Mouse (Mus musculus) CD8-positive naive resting alpha-beta T cell, adult 57 days (primary cell): Measurements from ENCODE around the gene Olfr603. TPM values are rescaled to one million over a fixed set of nuclear protein-coding genes. Genes with fewer than 3 reads are reported as not detected.

Experiments
- total RNA-seq: library from RNA; stranded (reverse); gene quantifications from one replicate; pipeline ENCODE4 v1.2.4, GENCODE M21; 2023

Olfr603 gene
- not detected for total RNA-seq

DNA sequence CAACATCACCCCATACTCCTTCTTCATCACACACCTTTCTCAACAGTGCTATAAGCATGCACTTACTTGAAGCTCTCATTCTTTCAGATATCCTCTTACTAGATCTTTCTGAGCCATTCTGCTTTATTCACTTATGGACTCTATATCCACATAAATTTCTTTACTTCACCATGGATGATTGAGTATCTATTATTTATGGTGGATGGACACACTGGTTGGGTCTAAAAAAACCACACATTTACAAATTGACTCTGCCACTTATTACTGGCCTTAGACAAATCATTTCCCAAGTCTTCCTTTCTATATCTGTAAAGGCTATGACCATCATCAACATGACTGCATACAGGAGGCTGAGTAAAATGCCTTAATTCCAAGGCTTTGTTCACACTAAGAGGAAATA is at the start of gene Olfr603:
TSS of gene Olfr603 (minus strand) at position 101 of the 400 bp plus-strand sequence.

DNA sequence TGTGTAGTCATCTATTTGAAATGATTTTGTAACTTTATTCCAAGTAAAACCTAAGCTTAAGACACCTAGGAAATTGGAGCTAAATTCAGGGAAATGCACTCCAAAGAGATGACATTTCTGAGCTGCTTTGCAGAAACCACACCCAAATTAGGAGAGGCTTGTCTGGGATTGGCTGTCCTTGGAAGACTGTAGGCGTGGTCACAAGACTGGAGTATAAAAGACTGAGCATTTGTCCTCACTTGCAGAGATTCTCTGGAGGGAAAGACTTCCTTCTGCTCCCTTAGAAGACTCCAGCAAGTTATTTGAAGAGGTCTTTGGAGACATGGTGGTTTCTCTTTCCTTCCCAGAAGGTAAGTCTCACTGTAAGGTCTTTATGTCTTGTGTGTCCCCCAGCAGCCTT is 28.8 kb upstream of the Olfr603 start, which contains the start of gene Usp17lc:
TSS of gene Usp17lc (plus strand) at position 301 of the 400 bp plus-strand sequence.

DNA sequence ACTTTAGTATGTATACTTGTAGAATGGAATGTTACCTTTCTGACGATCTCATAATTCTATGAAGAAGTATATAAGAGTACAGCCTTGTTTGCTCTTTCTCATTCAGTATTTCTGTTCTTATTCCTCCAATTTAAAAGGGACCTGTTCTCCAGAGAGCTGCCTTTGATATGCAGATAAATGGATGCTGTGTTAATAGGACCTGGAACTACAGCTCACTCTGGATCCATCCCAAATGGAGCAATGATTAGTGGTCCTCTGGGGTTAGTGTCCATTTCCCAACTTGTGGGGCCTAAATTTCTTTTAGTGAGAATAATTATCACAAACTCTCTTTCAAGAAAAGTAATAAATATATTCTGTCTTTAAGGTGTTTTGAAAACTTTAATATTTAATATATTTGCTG is 23.4 kb downstream of the Olfr603 start, which contains the start of gene Olfr601:
TSS of gene Olfr601 (minus strand) at position 101 of the 400 bp plus-strand sequence.

DNA sequence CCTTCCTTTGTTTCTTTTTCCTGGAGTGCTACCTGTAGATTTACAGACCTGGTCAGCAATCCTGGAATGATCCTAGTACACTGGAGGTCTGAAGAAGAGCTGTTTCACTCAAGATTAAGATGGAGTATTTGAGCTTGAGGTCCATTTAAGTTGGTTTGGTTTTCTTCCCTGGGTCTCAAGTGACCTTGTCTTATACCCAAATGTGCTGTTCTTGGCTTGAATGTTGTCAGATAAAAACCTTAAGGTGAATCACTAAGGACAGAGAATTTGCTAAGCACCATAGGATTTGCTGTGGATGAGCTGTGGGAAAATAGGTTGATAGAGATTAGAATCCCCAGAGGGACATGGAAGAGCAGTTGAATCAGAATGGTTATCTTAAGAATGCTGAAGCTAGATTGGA is 36.4 kb downstream of the Olfr603 start, which contains the start of gene Olfr600:
TSS of gene Olfr600 (minus strand) at position 101 of the 400 bp plus-strand sequence.

DNA sequence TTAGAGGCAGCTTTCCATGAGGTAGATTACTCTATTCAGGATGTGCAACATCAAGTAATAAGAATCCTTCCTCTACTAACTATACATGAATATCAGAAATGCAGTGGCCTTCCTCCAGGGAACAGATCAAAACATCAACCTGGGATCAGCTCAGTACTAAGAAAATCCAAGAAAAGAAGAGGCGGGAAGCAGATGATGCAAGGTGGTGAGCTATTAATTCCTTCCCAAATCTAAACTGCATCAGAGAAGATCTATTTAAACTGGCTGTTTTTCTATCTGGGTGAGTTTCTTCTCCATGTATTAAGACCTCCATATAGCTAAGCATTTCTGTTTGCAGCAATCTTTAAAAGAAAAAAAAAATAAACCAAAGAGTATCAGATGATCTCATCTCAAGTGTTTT is 50.4 kb downstream of the Olfr603 start, which contains the start of gene Olfr599:
TSS of gene Olfr599 (plus strand) at position 301 of the 400 bp plus-strand sequence.

Other genes with a start within 250 kb of the Olfr603 start
- gene Olfr588-ps1, start 245.3 kb downstream of the Olfr603 start, total RNA-seq = not detected
- gene Olfr589, start 229.8 kb downstream of the Olfr603 start, total RNA-seq = not detected
- gene Olfr591, start 207.8 kb downstream of the Olfr603 start, total RNA-seq = not detected
- not detected for gene Olfr592, start 201.4 kb downstream of the Olfr603 start, total RNA-seq
- not detected for gene Olfr593, start 174.3 kb downstream of the Olfr603 start, total RNA-seq
- not detected for gene Olfr594, start 169.2 kb downstream of the Olfr603 start, total RNA-seq
- not detected for gene Usp17ld, start 133.7 kb downstream of the Olfr603 start, total RNA-seq
- gene Olfr596, start 80.5 kb downstream of the Olfr603 start, total RNA-seq = not detected
- gene Olfr597, start 69.9 kb downstream of the Olfr603 start, total RNA-seq = not detected
- gene Olfr598, start 62.6 kb downstream of the Olfr603 start, total RNA-seq = not detected
- gene Olfr599, start 50.3 kb downstream of the Olfr603 start, total RNA-seq = not detected
- not detected for gene Olfr600, start 36.5 kb downstream of the Olfr603 start, total RNA-seq
- gene Olfr601, start 23.5 kb downstream of the Olfr603 start, total RNA-seq = not detected
- gene Usp17lc, start 28.9 kb upstream of the Olfr603 start, total RNA-seq = not detected
- gene Olfr605, start 59.3 kb upstream of the Olfr603 start, total RNA-seq = not detected
- not detected for gene Olfr606, start 62.9 kb upstream of the Olfr603 start, total RNA-seq
- not detected for gene Olfr607, start 78.0 kb upstream of the Olfr603 start, total RNA-seq
- gene Olfr608, start 83.7 kb upstream of the Olfr603 start, total RNA-seq = not detected
- not detected for gene Olfr609, start 111.9 kb upstream of the Olfr603 start, total RNA-seq
- not detected for gene Olfr610, start 125.9 kb upstream of the Olfr603 start, total RNA-seq
- gene Olfr611, start 134.7 kb upstream of the Olfr603 start, total RNA-seq = not detected
- not detected for gene Olfr612, start 156.5 kb upstream of the Olfr603 start, total RNA-seq
- gene Olfr613, start 161.9 kb upstream of the Olfr603 start, total RNA-seq = not detected
- not detected for gene Olfr615, start 169.9 kb upstream of the Olfr603 start, total RNA-seq
- not detected for gene Olfr616, start 183.0 kb upstream of the Olfr603 start, total RNA-seq
- not detected for gene Olfr617, start 186.9 kb upstream of the Olfr603 start, total RNA-seq
- gene Olfr618, start 203.9 kb upstream of the Olfr603 start, total RNA-seq = not detected
- gene Olfr619, start 214.4 kb upstream of the Olfr603 start, total RNA-seq = not detected
- gene Olfr620, start 226.4 kb upstream of the Olfr603 start, total RNA-seq = not detected